Mouse (Mus musculus): Measurements from ENCODE around the gene Ddx60. TPM values are rescaled to one million over a fixed set of nuclear protein-coding genes. Genes with fewer than 3 reads are reported as not detected.

The Ddx60 gene
- 0.63 and 0.69 TPM in 2 replicates for polyA plus RNA-seq (2014; fragmentation: Nextera tagmentation; extraction: Ambion mirVana)

DNA sequence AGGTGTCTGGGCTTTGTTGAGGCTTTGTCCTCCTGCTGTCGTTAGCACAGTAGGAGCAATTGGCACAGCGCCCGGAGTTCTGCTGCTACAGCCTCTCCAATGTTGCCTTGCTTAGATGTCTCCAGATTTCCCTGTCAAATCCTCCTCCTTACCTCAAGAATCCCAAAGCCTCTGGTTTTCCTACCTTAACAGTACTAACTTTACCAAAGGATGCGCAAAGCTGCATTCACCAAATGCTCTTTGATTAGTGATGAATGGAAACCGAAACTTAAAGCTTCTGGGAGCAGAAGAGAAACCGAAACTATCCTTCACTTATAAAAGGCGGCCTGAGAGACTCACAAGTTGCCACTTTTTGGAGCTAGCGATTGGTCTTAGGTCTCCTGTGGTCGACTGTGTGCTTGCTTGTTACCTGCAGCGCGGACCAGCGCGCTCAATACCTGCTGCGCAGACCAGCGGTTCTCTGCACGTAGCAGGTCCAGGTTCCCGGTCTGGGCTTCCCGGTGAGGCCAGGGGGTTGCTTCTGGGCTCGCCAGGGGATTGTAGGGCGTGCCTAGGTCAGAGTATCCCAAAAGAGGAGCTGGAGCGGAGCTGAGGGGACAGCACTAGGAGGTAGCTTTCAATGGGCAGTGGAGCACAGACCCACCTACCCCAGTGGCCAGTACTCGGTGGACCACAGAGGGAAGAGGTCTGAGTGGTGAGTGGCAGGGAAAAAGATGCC is at the start of gene Ddx60:
Gene Ddx60 (plus strand): TSS at position 311 of the 718 bp plus-strand sequence.
- Histone ChIP-seq H3K4me3 (ENCODE audit: low read depth, low read length) (peak within 1 kb of the TSS; percentile 58), H3K9me3 (ENCODE audit: control insufficient read depth, low read length) (no peaks in the 10 kb centered on the region), H3K27me3 (replicated peaks; ENCODE audit: control insufficient read depth, insufficient read depth, low read length) (no peaks in the 10 kb centered on the region), H3K9ac (ENCODE audit: low read depth, low read length) (peak within 1 kb of the TSS; percentile 53), H3K4me2 (peak within 1 kb of the TSS; percentile 73), H3K36me3 (ENCODE audit: control insufficient read depth, insufficient read depth, low read length) (no peaks in the 10 kb centered on the region), H3K27ac (ENCODE audit: low read depth, low read length) (no peak within 1 kb of the TSS), H3K4me1 (replicated peaks; ENCODE audit: control insufficient read depth, insufficient read depth, low read length) (no peaks in the 10 kb centered on the region)
- ATAC-seq (replicated peaks; ENCODE audit: low FRiP score): peak; percentile 29; the same call in 1 of the 2 replicates
- DNase-seq (ENCODE audit: low spot score): peak; percentile 40
- WGBS: 11% methylated on average over 22 of the region's 22 CpGs

DNA sequence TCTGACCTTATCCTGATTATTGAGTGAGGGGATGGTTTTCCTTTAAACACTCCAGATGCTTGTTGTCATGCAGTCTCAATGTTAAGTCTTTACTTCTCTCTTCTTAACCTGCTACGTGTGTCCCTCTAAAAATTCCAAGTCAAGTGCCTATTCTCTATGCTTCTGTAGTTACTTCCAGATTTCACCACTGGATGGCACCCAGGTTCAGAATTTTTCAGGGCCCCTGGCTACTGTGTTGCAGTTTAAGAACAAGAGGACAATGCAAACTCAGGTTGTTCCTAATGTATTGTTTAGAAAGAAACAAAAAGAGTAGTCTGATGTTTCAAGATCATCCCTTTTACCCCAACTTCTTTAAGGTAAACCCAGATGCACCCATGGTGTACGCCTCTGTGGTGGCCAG is 33.8 kb upstream of the Ddx60 start:
- WGBS: 53% methylated on average over 2 of the region's 2 CpGs

DNA sequence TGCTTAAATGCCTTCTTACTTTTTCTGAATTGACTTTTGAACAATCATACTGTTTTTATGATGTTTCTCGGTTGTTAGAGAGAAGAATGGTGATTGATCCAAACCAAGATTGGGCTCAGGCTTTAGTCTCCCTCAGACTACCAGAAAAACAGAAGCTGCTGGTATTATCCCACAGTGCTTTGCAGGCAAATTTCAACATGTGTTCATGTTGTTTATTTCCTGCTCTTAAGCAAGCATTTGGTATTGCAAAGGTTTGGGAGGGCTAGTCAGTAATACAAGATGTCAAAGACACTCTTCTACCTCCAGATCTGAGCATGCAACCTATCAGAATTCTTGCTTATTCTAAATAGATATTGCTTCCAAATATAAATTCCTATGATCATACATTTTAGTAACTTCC is 31.1 kb upstream of the Ddx60 start:
- H3K4me2 ChIP-seq: no peak overlapping the region
- WGBS: 84% methylated on average over 1 of the region's 1 CpGs

More for the DNA sequence above, 33.8 kb upstream of the Ddx60 start:
- no peak for DNase-seq (ENCODE audit: low spot score)
- no peak overlapping the region for H3K4me2 ChIP-seq
- no peak overlapping the region for H3K9ac ChIP-seq (ENCODE audit: low read depth, low read length)
- no peaks in the 10 kb centered on the region for H3K36me3 ChIP-seq (ENCODE audit: control insufficient read depth, insufficient read depth, low read length)
- ATAC-seq (replicated peaks; ENCODE audit: low FRiP score): no peak
- no peak overlapping the region for H3K4me3 ChIP-seq (ENCODE audit: low read depth, low read length)
- no peak overlapping the region for H3K27ac ChIP-seq (ENCODE audit: low read depth, low read length)
- H3K27me3 ChIP-seq (replicated peaks; ENCODE audit: control insufficient read depth, insufficient read depth, low read length): no peaks in the 10 kb centered on the region
- no peaks in the 10 kb centered on the region for H3K9me3 ChIP-seq (ENCODE audit: control insufficient read depth, low read length)
- no peaks in the 10 kb centered on the region for H3K4me1 ChIP-seq (replicated peaks; ENCODE audit: control insufficient read depth, insufficient read depth, low read length)

DNA sequence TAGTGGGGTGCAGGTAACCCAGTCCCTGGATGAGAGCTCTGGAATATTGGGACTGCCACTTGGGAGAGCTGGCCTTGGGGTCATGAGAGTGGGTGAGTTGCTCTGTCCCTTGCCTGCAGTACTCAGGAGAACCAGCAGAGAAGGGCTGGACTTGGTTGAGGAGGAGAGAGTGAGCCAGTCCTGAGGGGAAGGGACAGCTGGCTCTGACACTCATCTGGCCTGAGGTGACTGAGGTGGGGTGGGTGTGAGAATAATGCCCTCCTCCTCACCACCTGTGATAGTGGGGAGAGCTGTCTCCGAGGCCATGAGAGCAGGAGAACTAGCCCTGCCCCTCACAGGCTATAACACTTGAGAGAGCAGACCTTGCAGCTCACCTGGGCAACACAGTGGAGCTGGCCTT is 30.5 kb upstream of the Ddx60 start:
- 53% methylated on average over 1 of the region's 1 CpGs for WGBS
- Histone ChIP-seq H3K9me3 (ENCODE audit: control insufficient read depth, low read length) (no peaks in the 10 kb centered on the region), H3K4me1 (replicated peaks; ENCODE audit: control insufficient read depth, insufficient read depth, low read length) (no peaks in the 10 kb centered on the region), H3K36me3 (ENCODE audit: control insufficient read depth, insufficient read depth, low read length) (no peaks in the 10 kb centered on the region), H3K27ac (ENCODE audit: low read depth, low read length) (no peak overlapping the region), H3K9ac (ENCODE audit: low read depth, low read length) (no peak overlapping the region), H3K4me2 (no peak overlapping the region), H3K27me3 (replicated peaks; ENCODE audit: control insufficient read depth, insufficient read depth, low read length) (no peaks in the 10 kb centered on the region), H3K4me3 (ENCODE audit: low read depth, low read length) (no peak overlapping the region)
- ATAC-seq (replicated peaks; ENCODE audit: low FRiP score) (no peak), DNase-seq (ENCODE audit: low spot score) (no peak)

More for the DNA sequence above, 31.1 kb upstream of the Ddx60 start:
- Histone ChIP-seq H3K27ac (ENCODE audit: low read depth, low read length) (no peak overlapping the region), H3K27me3 (replicated peaks; ENCODE audit: control insufficient read depth, insufficient read depth, low read length) (no peaks in the 10 kb centered on the region), H3K4me3 (ENCODE audit: low read depth, low read length) (no peak overlapping the region), H3K36me3 (ENCODE audit: control insufficient read depth, insufficient read depth, low read length) (no peaks in the 10 kb centered on the region), H3K9ac (ENCODE audit: low read depth, low read length) (no peak overlapping the region), H3K9me3 (ENCODE audit: control insufficient read depth, low read length) (no peaks in the 10 kb centered on the region), H3K4me1 (replicated peaks; ENCODE audit: control insufficient read depth, insufficient read depth, low read length) (no peaks in the 10 kb centered on the region)
- DNase-seq (ENCODE audit: low spot score): no peak
- no peak for ATAC-seq (replicated peaks; ENCODE audit: low FRiP score)

DNA sequence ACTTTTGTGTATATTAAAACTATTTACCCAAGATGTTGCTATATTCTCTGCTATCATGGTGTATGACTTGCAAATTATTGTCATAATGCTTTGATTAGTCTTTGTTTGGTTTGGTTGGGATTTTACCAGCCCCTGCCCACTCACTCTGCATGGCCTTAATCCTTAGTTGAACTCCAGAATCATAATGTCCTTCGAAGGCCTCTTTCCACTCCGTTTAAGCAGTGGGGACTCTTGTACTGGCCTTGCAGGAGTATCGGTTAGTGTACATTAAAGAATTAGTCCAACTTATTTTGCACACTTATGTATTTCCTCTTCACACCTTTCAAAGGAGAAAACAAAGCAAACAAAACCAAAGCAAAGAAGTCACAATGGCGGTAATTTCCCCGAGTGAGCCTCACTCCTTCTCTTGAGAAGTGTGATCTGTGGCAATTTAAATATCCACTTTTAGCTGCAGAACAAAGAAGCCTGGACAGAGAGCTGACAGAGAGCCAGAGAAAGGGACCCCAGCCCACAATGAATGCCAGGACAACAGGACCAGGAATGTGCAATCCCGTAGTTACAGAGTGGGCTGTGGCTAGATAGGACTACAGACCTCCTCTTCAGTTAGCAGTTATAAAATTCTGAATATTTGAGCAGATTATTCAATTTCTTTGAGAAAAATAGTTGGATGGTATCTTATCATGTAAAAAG is 26.7 kb upstream of the Ddx60 start:
- no peaks in the 10 kb centered on the region for H3K27me3 ChIP-seq (replicated peaks; ENCODE audit: control insufficient read depth, insufficient read depth, low read length)
- no peaks in the 10 kb centered on the region for H3K4me1 ChIP-seq (replicated peaks; ENCODE audit: control insufficient read depth, insufficient read depth, low read length)
- 82% methylated on average over 6 of the region's 6 CpGs for WGBS
- no peak for DNase-seq (ENCODE audit: low spot score)
- no peak for ATAC-seq (replicated peaks; ENCODE audit: low FRiP score)
- no peak overlapping the region for H3K9ac ChIP-seq (ENCODE audit: low read depth, low read length)
- H3K27ac ChIP-seq (ENCODE audit: low read depth, low read length): no peak overlapping the region
- H3K4me2 ChIP-seq: no peak overlapping the region
- H3K4me3 ChIP-seq (ENCODE audit: low read depth, low read length): no peak overlapping the region
- no peaks in the 10 kb centered on the region for H3K36me3 ChIP-seq (ENCODE audit: control insufficient read depth, insufficient read depth, low read length)
- H3K9me3 ChIP-seq (ENCODE audit: control insufficient read depth, low read length): no peaks in the 10 kb centered on the region

DNA sequence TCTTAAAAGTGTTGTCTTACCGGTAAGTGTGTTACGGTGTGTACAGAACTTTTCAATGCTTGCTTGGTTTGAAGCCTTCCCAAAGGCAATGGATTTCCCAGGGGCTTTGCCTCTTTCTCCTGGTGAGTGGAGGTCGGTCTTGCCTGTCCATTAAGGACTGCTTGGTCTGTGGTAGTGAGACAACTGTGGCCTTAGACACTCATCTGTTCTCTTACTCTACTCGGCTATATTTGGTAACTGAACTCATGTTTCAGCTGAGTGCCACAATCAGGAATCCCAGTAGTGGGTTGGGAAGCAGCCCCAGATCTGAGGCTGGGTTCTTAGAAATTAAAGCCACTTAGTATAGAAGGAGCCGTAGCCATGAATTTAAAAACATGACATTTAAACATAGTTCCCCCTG is 25.4 kb upstream of the Ddx60 start, which contains the start of gene Palld:
Gene Palld (minus strand): TSS at position 170 of the 400 bp plus-strand sequence.
- WGBS: 80% methylated on average over 5 of the region's 5 CpGs
- DNase-seq (ENCODE audit: low spot score) (no peak), ATAC-seq (replicated peaks; ENCODE audit: low FRiP score) (no peak)
- Histone ChIP-seq H3K27me3 (replicated peaks; ENCODE audit: control insufficient read depth, insufficient read depth, low read length) (no peaks in the 10 kb centered on the region), H3K9me3 (ENCODE audit: control insufficient read depth, low read length) (no peaks in the 10 kb centered on the region), H3K4me1 (replicated peaks; ENCODE audit: control insufficient read depth, insufficient read depth, low read length) (no peaks in the 10 kb centered on the region), H3K36me3 (ENCODE audit: control insufficient read depth, insufficient read depth, low read length) (no peaks in the 10 kb centered on the region), H3K27ac (ENCODE audit: low read depth, low read length) (no peak within 1 kb of the TSS), H3K4me2 (no peak within 1 kb of the TSS), H3K4me3 (ENCODE audit: low read depth, low read length) (no peak within 1 kb of the TSS), H3K9ac (ENCODE audit: low read depth, low read length) (no peak within 1 kb of the TSS)

DNA sequence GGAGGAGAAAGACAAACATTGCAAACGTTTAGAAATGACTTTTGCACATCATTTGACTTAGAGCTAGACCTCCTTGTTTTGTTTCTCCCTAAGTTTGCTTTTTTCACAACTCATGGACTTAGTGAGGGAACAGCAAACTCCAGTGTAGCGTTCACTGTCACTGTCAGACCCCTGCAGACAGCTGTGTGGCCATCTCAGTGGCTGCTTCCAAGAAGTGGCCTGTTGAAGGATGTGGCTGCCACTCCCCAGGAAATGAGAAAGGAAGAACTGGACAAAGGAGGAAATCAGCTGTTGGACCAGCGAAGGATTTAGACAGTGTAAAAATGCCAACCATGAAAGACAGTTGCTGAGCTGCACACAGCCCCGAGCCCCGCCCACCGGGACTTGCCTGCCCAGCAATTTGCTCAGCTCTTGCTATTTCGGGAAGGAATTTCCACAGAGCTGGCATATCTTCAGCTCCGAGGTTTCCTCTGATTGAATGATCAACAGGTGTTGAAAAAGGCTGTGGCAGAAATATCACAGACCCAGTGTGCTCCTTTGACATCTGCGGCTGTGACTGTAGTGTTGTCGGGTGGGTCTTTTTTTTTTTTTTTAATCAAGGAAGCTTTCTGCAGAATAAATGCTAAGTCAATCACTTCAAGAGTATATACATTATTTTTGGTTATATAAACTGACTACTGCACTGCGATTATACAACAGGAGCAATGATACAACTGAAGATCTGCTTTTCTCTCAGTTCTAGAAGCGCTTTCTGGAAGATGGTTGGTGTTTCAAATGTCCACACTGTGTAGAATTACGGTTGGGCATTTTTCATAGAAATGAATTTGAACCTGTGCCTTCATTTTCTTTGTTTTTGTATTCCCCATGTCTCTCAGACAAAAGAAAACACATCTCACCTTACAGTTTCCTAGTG is 19.3 kb upstream of the Ddx60 start:
- H3K27ac ChIP-seq (ENCODE audit: low read depth, low read length): no peak overlapping the region
- H3K9ac ChIP-seq (ENCODE audit: low read depth, low read length): no peak overlapping the region
- 42% methylated on average over 13 of the region's 13 CpGs for WGBS
- no peaks in the 10 kb centered on the region for H3K36me3 ChIP-seq (ENCODE audit: control insufficient read depth, insufficient read depth, low read length)
- DNase-seq (ENCODE audit: low spot score) (no peak), ATAC-seq (replicated peaks; ENCODE audit: low FRiP score) (0 out of 2 replicates have a peak, but pooled peaks have one; percentile 31)
- H3K4me2 ChIP-seq: peak overlapping the region; percentile 35; the same call in 1 of the 2 replicates
- no peaks in the 10 kb centered on the region for H3K9me3 ChIP-seq (ENCODE audit: control insufficient read depth, low read length)
- no peak overlapping the region for H3K4me3 ChIP-seq (ENCODE audit: low read depth, low read length)
- no peaks in the 10 kb centered on the region for H3K27me3 ChIP-seq (replicated peaks; ENCODE audit: control insufficient read depth, insufficient read depth, low read length)
- no peaks in the 10 kb centered on the region for H3K4me1 ChIP-seq (replicated peaks; ENCODE audit: control insufficient read depth, insufficient read depth, low read length)

DNA sequence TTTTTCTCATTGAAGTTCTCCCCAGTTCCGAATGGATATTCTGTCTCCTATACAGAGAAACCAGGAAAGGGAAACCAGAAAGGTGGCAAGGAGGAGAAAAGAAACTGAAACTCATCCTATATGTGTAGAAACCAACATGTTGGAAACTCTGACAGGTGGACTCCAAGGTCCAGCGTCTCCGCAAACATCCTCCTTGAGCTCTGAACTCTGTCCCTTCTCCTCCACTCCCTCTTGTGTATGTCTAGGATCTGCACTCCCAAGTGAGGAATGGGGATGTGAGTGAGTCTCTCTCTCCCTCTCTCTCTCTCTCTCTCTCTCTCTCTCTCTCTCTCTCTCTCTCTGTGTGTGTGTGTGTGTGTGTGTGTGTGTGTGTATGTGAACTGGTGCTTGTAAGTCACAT is 18.6 kb upstream of the Ddx60 start:
- no peaks in the 10 kb centered on the region for H3K27me3 ChIP-seq (replicated peaks; ENCODE audit: control insufficient read depth, insufficient read depth, low read length)
- no peaks in the 10 kb centered on the region for H3K9me3 ChIP-seq (ENCODE audit: control insufficient read depth, low read length)
- no peak overlapping the region for H3K9ac ChIP-seq (ENCODE audit: low read depth, low read length)
- no peak for DNase-seq (ENCODE audit: low spot score)
- WGBS: 78% methylated on average over 3 of the region's 3 CpGs
- no peaks in the 10 kb centered on the region for H3K36me3 ChIP-seq (ENCODE audit: control insufficient read depth, insufficient read depth, low read length)
- no peak for ATAC-seq (replicated peaks; ENCODE audit: low FRiP score)
- H3K4me1 ChIP-seq (replicated peaks; ENCODE audit: control insufficient read depth, insufficient read depth, low read length): no peaks in the 10 kb centered on the region
- H3K4me3 ChIP-seq (ENCODE audit: low read depth, low read length): no peak overlapping the region
- no peak overlapping the region for H3K4me2 ChIP-seq
- no peak overlapping the region for H3K27ac ChIP-seq (ENCODE audit: low read depth, low read length)

Measured in liver, embryonic 11.5 days (tissue).